Mouse (Mus musculus) thymus, adult 2 months (tissue): Measurements from ENCODE around the gene Ier5l.

Source experiments
- CTCF ChIP-seq: fragments of 200-500 bp; IDR thresholded peaks from 2 replicates; pipeline ENCODE4 v1.5.1; 2012; ENCODE audit warnings: mild to moderate bottlenecking, control low read depth, low read length, moderate library complexity, borderline replicate concordance; ENCODE audit not compliant: control insufficient read depth, poor library complexity, insufficient read depth; ENCODE audit errors: extremely low read depth
- POLR2A ChIP-seq: fragments of 200-500 bp; IDR thresholded peaks from 2 replicates; pipeline ENCODE4 v1.6.1; 2012; ENCODE audit warnings: mild to moderate bottlenecking, low read length, control low read depth, moderate library complexity; ENCODE audit not compliant: control insufficient read depth, poor library complexity, insufficient read depth; ENCODE audit errors: extremely low read depth

DNA sequence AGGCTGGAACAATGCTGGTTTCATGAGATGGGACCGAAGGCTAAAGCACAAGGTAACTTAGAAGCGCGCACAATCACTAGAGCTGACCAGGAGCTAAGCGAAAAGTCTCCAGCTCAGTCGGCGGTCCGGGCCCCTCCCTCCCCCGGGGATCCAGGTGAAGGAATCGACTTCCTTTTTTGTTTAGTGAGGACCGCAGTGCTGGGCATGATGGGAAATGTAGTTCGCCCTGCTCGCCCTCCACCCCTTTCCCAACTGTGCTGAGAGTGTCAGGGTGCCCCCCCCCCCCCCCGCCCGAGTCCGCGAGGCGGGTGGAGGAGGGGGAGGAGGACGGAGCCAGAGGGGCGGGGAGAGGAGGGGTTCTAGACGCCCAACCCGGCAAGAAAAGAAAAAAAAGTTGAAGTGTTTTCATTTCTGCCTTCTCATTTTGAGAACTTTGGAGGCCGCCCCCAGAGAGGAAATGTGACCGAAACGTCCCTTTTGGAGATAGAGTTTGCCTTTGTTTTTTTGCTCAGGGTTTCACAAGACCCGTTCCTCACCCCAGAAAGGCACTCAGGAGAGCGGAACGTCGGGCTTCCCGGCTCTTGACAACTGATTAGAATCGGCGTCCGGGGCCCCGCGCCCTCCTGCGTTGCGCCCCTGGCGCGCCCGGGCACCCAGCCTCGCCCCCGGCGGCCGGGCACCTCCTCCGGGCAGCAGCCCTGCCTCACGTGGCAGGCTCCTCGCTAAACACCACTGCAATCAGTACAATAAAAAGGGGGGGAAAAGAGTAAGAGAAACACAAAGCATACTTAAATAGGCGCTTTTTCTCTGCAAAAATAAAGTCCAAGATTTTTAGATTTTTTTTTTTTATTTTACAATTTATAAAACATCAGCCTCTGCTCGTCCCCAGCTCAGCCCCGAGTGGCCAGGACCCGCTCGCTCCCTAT, 2.0 kb downstream of the Ier5l start:
- TF ChIP-seq CTCF (0 out of 2 replicates have a peak, but pooled peaks have one; percentile 14), POLR2A (no peak)
